Mouse (Mus musculus) E14TG2a.4 (cell line): Measurements from ENCODE around the gene Zfp146.
"Not testable (repeated sequence)": the region's sequence is repeated elsewhere in the genome, so short reads cannot be mapped to it uniquely, and the experiment has no call there.

Experiments
- CTCF ChIP-seq: conservative IDR thresholded peaks from 2 replicates; pipeline ENCODE4 v1.5.1; 2014; ENCODE audit warnings: low read length
- NANOG ChIP-seq: IDR thresholded peaks from 2 replicates; pipeline ENCODE4 v1.6.1; 2014; ENCODE audit warnings: borderline replicate concordance, low read length, mixed read lengths
- POU5F1 ChIP-seq: IDR thresholded peaks from 2 replicates; pipeline ENCODE4 v1.6.1; 2014; ENCODE audit warnings: low read length, borderline replicate concordance

DNA sequence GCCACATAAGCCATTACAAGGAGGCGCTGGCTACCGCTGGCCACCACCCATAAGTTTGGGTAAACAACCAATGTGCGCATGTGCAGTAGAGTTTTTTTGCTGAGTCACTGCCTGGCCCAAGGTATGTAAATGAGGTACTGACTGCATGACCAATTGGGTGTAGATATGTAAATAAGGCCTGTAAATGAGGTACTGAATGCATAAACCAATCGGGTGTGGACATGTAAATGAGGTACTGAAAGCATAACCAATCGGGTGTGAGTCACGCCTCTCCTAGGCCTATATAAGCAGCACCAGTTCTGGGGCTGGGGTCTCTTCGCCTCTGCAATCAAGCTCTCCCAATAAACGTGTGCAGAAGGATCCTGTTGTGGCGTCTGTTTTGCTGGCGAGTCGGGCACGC lies 51.6 kb downstream of the Zfp146 start:
- not testable (repeated sequence) for TF ChIP-seq CTCF, NANOG, POU5F1
